Mouse (Mus musculus): ENCODE data around the gene Sap18b. TPM values are rescaled to one million over a fixed set of nuclear protein-coding genes. Genes with fewer than 3 reads are reported as not detected.
"Not testable (repeated sequence)": the region's sequence is repeated elsewhere in the genome, so short reads cannot be mapped to it uniquely, and the experiment has no call there.

Gene Sap18b
- polyA plus RNA-seq, 1 experiment, result 2.8 TPM

DNA sequence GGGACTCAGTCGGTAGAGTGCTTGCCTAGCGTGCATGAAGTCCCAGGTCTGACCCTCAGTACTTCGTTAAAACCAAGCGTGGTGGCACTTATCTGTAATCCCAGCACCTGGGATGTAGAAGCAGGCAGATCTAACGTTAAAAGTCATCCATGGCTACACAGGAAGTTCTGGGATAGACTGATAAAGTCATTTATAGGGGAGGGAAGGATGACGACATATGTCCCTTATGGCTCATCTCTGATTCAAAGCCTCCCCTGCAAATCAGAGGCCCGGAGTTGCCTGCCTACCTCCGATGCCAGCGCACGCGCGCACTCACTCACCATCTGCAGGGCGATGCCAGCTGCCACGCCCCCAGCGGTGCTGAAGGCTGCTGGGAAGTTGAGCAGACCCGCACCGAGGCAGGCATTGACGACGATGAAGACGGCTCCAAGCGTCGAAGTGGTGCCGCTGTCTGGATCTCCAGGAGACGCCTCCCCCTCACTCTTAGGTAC is 23.0 kb downstream of the Sap18b start:
- TF ChIP-seq POLR2A (IDR thresholded peaks at IDR 0.05; ENCODE audit: borderline replicate concordance, control insufficient read depth, low read depth, low read length), result no peak
- TF ChIP-seq CTCF (IDR thresholded peaks at IDR 0.05; ENCODE audit: control insufficient read depth, insufficient read depth, low read length), result no peak
- Histone ChIP-seq H3K4me1 (ENCODE audit: control insufficient read depth, insufficient read depth, low read length) (peaks cover 1% of the 10 kb centered on the region; the same call in 1 of the 2 replicates), H3K4me3 (replicated peaks; ENCODE audit: control insufficient read depth, low read depth, low read length) (no peak overlapping the region), H3K27ac (ENCODE audit: control insufficient read depth, insufficient read depth, low read depth, low read length, poor library complexity) (no peak overlapping the region)
- 67% methylated on average over 24 of the region's 24 CpGs for WGBS

DNA sequence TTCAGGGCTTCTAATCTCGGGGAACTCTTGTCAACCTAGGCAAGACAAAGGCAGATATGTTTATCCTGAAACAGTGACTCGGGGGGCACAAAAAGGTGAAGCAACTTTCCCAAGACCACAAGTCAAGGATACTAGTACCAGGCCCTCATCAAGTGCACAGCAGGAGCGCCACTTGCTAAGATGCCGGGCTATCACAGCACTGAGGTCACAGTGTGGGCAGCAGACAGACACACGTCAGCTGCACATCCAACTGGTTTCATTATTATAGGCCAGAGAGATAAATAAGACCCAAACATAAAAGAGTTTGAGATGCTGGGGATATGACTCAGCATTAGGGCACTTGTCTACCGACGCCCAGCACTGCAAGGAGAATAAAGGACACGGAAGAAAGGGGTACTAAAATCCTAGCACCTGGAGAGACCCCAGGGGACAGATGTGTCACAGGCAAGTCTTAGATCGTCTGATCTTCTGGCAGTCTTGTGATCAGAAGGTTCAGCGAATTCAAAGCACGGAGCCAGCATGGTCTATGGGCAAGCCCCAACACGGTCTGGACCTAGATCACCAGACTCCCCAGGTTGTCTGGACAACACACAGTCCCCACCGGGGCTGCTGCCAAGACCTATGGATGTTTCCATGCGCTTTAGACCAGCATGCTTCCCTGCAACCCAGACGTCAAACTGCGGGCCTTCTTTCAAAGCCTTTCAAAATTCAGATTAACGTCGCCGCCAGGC is 23.8 kb downstream of the Sap18b start:
- WGBS, result 84% methylated on average over 19 of the region's 19 CpGs
- Histone ChIP-seq H3K4me1 (ENCODE audit: control insufficient read depth, insufficient read depth, low read length) (peaks cover 1% of the 10 kb centered on the region; the same call in 1 of the 2 replicates), H3K27ac (ENCODE audit: control insufficient read depth, insufficient read depth, low read depth, low read length, poor library complexity) (no peak overlapping the region), H3K4me3 (replicated peaks; ENCODE audit: control insufficient read depth, low read depth, low read length) (no peak overlapping the region)
- TF ChIP-seq CTCF (IDR thresholded peaks at IDR 0.05; ENCODE audit: control insufficient read depth, insufficient read depth, low read length) (no peak), POLR2A (IDR thresholded peaks at IDR 0.05; ENCODE audit: borderline replicate concordance, control insufficient read depth, low read depth, low read length) (no peak)

- H3K27ac ChIP-seq (ENCODE audit: control insufficient read depth, insufficient read depth, low read depth, low read length, poor library complexity), result no peak overlapping the region
- no peak overlapping the region for H3K4me3 ChIP-seq (replicated peaks; ENCODE audit: control insufficient read depth, low read depth, low read length)
- no peak for TF ChIP-seq POLR2A (IDR thresholded peaks at IDR 0.05; ENCODE audit: borderline replicate concordance, control insufficient read depth, low read depth, low read length)
- no peak for TF ChIP-seq CTCF (IDR thresholded peaks at IDR 0.05; ENCODE audit: control insufficient read depth, insufficient read depth, low read length)
- H3K4me1 ChIP-seq (ENCODE audit: control insufficient read depth, insufficient read depth, low read length), result peaks cover 1% of the 10 kb centered on the region; the same call in 1 of the 2 replicates
- 86% methylated on average over 2 of the region's 2 CpGs for WGBS
These were observed 25.2 kb downstream of the Sap18b start for GRCm38 (mm10) chr8:95850326-95850725.

GRCm38 (mm10) chr8:95852290-95852689 is 27.1 kb downstream of the Sap18b start:
- Histone ChIP-seq H3K4me1 (ENCODE audit: control insufficient read depth, insufficient read depth, low read length) (peaks cover 1% of the 10 kb centered on the region; the same call in 1 of the 2 replicates), H3K27ac (ENCODE audit: control insufficient read depth, insufficient read depth, low read depth, low read length, poor library complexity) (peak overlapping the region; percentile 22; the same call in 1 of the 2 replicates), H3K4me3 (replicated peaks; ENCODE audit: control insufficient read depth, low read depth, low read length) (peak overlapping the region; percentile 21)
- 5% methylated on average over 4 of the region's 4 CpGs for WGBS
- TF ChIP-seq POLR2A (IDR thresholded peaks at IDR 0.05; ENCODE audit: borderline replicate concordance, control insufficient read depth, low read depth, low read length) (no peak), CTCF (IDR thresholded peaks at IDR 0.05; ENCODE audit: control insufficient read depth, insufficient read depth, low read length) (peak; percentile 13; the same call in 1 of the 2 replicates)

DNA sequence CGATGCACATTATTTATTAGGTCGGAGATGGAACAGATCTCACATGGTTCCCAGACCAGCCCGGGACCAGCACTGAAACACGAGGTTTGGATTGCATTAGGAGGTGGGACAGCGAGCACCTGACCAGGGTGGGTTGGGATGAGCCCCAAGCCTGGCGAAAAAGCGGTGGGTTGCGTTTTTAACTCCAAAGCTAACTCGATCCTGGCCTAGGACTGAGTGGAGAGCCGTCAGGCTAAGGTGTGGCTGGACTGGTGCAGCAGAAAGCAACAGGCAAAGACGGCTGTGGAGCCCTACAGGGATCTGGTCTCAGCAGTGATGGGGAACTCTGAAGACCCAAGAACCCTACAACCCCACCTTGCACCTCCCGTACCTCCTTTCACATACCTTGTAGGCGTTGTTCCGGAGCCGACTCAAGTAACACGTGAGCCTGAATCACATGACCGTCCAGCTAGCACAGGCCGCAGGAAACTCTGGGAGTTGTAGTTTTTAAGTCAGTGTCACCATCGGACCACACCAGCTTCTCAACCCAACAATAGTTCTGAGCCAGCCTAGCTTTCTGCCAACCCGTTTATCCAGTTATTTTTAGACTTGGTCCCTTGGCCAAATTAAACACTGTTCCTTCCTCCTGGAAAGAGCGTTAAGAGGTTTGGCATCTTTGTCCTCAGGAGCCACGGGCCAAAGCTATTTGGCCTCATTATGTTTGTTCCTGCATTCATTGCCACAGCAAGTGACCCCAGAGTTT is 28.1 kb downstream of the Sap18b start, which contains the start of gene Slc38a7:
Gene Slc38a7 (minus strand): TSS at position 438 of the 742 bp plus-strand sequence.
- WGBS, result 16% methylated on average over 22 of the region's 22 CpGs
- Histone ChIP-seq H3K27ac (ENCODE audit: control insufficient read depth, insufficient read depth, low read depth, low read length, poor library complexity) (peak within 1 kb of the TSS; percentile 22; the same call in 1 of the 2 replicates), H3K4me3 (replicated peaks; ENCODE audit: control insufficient read depth, low read depth, low read length) (peak within 1 kb of the TSS; percentile 63), H3K4me1 (ENCODE audit: control insufficient read depth, insufficient read depth, low read length) (peaks cover 1% of the 10 kb centered on the region; the same call in 1 of the 2 replicates)
- TF ChIP-seq POLR2A (IDR thresholded peaks at IDR 0.05; ENCODE audit: borderline replicate concordance, control insufficient read depth, low read depth, low read length) (no peak), CTCF (IDR thresholded peaks at IDR 0.05; ENCODE audit: control insufficient read depth, insufficient read depth, low read length) (no peak)

DNA sequence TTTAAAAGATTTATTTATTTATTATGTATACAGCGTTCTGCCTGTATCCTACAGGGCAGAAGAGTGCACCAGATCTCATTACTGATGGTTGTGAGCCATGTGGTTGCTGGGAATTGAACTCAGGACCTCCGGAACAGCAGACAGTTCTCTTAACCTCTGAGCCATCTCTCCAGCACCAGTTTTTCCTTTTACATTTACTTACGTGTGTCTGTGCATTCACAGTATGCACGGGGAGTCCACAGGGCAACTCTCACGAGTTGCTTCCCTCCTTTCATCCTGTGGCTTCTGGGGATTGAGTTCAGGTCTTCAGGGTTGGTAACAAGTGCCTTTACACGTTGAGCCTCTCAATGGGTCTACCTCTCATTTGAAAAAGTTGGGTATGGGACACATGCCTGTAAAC is 29.0 kb downstream of the Sap18b start:
- TF ChIP-seq CTCF (IDR thresholded peaks at IDR 0.05; ENCODE audit: control insufficient read depth, insufficient read depth, low read length), result no peak
- no peak for TF ChIP-seq POLR2A (IDR thresholded peaks at IDR 0.05; ENCODE audit: borderline replicate concordance, control insufficient read depth, low read depth, low read length)
- no peak overlapping the region for H3K27ac ChIP-seq (ENCODE audit: control insufficient read depth, insufficient read depth, low read depth, low read length, poor library complexity)
- 79% methylated on average over 6 of the region's 6 CpGs for WGBS
- H3K4me1 ChIP-seq (ENCODE audit: control insufficient read depth, insufficient read depth, low read length), result peaks cover 1% of the 10 kb centered on the region; the same call in 1 of the 2 replicates
- H3K4me3 ChIP-seq (replicated peaks; ENCODE audit: control insufficient read depth, low read depth, low read length), result no peak overlapping the region

GRCm38 (mm10) chr8:95863761-95864440 is 38.8 kb downstream of the Sap18b start:
- not testable (repeated sequence) for H3K27ac ChIP-seq (ENCODE audit: control insufficient read depth, insufficient read depth, low read depth, low read length, poor library complexity); H3K4me1 ChIP-seq (ENCODE audit: control insufficient read depth, insufficient read depth, low read length); H3K4me3 ChIP-seq (replicated peaks; ENCODE audit: control insufficient read depth, low read depth, low read length)
- 64% methylated on average over 11 of the region's 11 CpGs for WGBS

- H3K4me1 ChIP-seq (ENCODE audit: control insufficient read depth, insufficient read depth, low read length); H3K4me3 ChIP-seq (replicated peaks; ENCODE audit: control insufficient read depth, low read depth, low read length); H3K27ac ChIP-seq (ENCODE audit: control insufficient read depth, insufficient read depth, low read depth, low read length, poor library complexity): not testable (repeated sequence)
- 95% methylated on average over 18 of the region's 18 CpGs for WGBS
These were observed 39.7 kb downstream of the Sap18b start for GRCm38 (mm10) chr8:95864851-95865250.

All from bone marrow, adult 2 months (tissue).